Mouse (Mus musculus) right cerebral cortex, postnatal 10 days (tissue): ENCODE measurements around the gene Fabp6.
A peak's percentile ranks its signal among the peaks of the same experiment; 100 is the strongest.

ENCODE experiments used
- DNase-seq, 2 experiments: peaks; one replicate each; pipeline ENCODE4 v3.0.0; 2021; ENCODE audit warnings: low spot score in 2 of 2

The Fabp6 gene

DNA sequence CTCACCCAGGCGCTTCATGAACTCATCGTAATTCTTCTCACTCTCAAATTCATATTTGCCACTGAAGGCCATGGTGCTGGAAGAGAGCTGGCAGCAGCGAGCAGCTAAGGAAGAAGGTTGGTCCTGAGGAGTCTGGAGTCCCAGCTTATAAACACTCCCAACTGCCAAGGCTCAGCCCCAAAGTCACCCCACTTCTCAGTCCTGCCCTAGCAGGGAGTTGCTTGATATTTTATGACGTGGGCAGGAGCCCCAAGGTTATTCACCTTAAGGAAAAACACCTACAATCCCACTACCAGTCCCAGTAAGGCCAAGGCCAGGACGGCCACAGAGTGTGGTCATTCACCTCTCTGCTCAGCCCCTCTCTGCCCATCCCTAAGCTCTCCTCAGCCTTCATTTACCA is at the start of gene Fabp6:
Fabp6 (minus strand) TSS at position 101 of the 400 bp plus-strand sequence.
- DNase-seq: no peak

DNA sequence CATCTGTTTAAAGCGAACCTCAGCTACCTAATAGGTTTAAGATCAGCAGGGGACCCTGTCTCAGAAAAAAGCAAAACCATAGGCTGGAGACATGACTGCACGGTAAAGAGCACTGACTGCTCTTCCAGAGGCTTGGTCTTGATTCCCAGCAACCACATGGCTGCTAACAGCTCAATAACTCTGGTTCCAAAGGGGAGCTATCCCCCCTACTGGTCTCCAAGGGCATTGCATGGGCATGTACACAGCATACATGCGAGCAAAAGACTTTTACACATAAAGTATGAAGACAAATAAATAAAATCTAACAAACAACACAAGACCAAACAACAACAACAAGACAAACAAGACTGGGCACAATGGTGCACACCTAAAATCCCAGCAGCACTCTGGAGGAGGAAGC is 43.9 kb upstream of the Fabp6 start:
- DNase-seq: no peak

DNA sequence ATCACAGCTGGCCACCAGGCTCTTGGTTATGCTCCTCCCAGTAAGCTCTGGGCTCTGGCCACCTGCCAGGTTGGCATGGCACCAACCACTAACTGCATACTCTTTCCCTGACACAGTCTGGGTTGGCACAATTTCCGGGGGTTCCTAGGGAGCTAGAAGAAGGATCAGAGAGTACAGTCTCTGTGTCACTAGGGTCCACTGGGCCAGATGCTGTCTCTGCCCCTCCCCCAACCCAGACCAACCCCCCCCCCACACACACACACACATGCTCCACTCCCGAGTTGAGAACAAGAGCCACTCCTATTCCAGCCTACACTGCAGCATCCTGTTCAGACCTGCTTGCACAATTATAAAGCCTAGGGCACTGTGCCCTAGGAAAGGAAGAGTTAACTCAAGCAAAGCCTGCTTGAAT is 41.8 kb upstream of the Fabp6 start:
- DNase-seq: peak; percentile 92 to 93

DNA sequence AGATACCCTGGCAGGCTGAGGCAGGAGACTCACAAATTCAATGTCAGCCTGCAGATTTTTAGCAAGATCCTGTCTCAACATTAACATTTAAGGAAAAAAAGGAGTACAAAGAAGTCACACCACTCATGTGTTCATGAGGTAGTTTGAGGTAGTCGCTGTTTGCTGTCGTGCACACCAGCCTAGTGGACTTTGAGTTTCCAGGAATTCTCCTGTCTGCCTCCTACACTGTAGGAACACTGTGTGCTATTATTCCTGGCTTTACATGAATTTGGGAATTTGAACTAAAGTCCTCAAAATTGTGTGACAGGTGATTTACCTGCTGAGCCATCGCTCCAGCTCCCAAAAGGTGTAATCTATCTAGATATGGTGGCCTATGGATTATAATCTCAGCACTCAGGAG is 37.1 kb upstream of the Fabp6 start:
- DNase-seq: no peak

DNA sequence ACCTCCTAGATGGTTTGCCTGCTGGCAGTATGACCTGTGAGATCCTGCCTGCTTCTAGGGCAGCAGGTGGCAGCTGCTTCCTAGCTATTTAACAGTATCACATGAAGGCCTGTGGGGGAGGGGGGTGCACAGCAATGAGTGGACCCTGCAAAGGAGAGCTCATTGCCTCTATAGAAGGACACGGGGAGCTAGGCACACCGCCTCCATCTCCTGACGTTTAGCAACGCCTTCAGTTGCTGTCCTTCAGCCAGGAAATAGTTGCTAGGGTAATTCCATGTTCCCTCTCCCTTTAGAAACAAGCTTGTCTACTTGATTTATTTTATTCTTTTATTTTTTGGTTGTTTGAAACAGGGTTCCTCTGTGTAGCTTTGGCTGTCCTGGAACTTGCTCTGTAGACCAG is 35.4 kb upstream of the Fabp6 start:
- DNase-seq: peak; percentile 42 to 59

DNA sequence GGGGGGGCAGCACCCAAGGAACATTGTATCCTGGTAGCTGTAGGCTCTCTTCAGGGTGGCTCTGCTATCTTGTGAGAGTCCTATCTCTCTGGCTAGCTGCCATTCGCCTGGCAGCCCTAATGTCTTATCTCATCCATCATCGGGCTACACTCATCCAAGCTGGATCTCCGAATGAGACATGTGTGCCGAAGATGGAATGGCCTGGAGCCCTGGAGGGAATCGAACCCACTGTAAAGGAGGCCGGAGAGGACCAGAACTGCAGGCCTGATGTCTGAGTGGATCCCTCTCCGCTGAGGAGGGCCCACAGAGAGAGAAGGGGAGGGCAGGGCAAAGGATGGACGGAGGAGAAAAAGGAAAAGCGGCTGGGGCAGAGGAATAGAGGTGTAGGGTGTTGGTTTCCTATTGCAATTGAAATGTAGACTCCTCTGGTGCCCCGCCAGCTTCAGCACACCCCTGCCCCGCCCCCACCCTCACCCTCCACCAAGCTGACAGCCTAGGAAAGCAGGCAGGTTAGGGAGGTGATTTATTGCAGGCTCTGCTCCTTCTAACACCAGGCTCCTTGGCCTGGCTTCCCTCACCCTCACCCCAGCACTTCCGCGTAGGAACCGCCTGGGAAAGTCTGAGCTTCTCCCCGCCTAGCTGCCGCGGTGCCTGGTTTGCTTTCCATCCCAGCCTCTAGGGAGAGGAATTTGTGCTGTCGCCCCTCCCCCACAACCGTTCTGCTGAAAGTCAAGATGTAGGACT is 32.5 kb upstream of the Fabp6 start:
- DNase-seq: peak; percentile 83 to 84

DNA sequence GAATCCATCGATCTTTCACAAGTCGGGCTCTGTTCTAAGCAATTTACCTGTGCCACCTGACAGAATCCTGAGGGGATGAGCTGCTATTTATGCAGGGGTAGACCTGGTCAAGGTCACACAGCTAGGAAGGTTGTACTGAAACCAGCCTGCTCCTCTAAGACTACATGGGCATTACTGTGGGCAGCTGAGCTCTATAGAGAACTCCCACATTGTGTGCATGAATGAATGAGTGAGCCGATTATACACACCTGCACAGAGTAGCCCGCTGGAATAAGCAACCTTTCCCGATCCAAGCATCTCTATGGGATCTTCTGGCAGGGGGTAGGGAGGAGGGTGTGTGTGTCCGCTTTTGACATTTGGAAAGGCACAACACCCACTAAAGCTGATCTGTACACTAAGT is 31.8 kb upstream of the Fabp6 start:
- DNase-seq: no peak

DNA sequence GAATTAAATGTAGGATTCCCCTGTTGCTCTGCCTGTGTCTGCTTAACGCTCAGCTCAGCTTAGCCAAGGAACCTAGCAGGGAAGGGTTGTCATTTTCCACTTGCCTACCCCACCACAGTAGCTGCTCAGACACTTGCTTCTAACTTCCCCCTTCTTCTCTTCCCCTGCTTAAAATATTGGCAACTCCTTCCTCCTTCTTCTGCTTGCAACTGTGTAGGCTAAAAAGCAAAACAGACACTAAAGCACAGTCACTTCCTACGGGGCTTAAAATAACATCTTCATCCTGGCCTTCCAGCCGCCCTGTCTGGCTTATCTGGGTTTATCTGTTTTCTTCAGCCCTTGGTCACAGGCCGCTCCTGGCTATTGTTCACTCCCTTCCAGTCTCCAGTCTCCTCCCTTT is 31.2 kb upstream of the Fabp6 start:
- peak in 1 of 2 experiments; percentile 27 for DNase-seq

DNA sequence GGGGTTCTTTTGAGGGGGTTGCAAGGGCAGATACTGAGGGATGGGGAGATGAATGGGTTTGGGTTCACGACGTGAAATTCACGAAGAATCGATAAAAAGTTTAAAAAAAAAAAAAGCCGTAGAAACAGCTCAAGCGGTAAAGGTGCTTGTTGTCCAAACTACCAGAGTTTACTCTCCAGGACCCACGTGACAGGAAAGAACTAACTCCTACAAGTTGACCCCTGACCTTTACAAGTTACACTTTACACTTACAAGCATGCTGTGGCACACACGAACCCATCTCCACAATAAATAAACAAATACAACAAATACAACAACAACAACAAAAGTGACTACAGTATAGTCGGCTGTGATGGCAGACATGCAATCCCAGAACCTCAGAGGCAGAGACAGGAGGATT is 30.3 kb upstream of the Fabp6 start:
- DNase-seq: no peak

DNA sequence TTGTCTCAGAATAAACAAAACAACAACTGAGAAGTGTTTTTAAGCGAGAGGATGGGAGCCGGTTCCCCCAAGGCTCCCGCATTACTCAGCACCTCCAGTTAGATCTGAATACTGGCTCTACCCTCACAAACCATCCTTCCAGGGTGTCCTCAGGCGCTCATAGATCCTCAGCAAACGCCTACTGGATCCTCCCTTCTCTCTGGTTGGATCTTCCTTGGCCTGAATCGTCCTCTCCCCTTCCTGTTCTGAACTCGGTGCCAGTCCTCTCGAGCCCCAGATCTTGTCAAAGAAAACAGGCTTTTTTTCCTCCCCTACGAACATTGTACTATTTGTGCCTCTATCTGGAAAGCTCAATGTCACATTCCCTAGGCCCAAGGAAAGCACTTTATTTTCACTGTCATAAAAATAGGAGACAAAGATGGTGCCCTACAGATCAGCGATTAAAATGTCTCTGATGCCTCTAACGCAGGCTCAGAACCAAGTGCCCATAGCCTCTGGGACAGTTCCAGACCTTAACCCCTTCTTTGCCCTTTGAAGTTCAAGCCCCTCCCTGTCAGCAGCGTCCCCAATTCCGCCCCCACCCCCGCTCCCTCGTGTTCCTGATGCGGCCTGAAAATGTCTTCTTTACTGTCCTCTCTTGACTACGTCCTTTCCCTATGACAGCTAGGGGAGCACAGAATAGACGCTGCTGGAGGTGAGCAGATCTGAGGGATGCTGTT is 25.7 kb upstream of the Fabp6 start:
- peak in 1 of 2 experiments; percentile 31 for DNase-seq

DNA sequence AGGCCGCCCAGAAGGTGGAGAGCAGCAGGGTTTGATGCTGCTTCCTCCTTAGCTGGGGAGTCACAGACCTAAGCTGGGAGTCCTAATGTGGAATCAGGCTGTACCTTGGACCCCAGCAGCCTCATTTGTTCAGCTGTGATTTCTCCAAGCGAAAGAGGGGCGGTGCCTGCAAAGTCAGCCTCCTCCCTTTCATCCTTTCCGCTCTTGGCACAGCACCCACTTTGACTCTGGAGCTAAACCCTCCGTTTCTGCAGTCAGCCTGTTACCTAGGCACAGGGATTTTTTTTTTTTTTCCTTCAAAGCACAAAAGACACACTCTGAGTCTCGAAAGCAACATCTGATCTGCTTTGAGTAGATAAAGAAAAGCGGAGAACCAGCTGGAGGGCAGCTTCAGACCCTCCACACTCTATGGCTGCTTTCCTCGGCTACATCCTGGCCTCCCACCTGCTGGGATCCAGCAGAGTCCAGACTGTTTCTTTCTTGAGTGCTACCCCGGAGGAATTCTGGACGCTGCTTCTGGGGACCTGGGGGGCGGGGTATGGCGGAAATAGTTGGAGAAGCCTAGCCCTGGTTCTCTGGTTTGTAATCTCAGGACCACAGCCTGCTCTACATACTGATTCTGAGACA is 25.1 kb upstream of the Fabp6 start:
- DNase-seq: peak; percentile 75 to 79

DNA sequence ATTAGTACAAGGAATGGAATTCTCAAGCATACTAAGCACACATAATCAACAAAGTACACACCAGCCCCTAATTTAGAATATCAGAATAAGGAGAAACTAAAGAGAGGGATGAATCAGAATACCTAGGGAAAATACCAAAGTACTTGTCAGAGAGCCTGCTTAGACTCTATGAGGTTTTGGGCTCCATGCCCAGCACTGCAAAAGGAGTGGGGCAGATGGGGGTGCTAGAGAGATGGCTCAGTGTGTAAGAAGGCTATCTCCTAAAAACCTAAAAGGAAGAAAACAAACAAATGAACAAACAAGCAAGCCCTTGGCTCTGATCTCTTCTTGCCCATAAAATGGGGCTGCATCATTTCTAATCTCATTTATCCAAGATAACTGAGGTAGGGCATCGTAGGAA is 23.0 kb upstream of the Fabp6 start:
- DNase-seq: peak; percentile 59 to 63

DNA sequence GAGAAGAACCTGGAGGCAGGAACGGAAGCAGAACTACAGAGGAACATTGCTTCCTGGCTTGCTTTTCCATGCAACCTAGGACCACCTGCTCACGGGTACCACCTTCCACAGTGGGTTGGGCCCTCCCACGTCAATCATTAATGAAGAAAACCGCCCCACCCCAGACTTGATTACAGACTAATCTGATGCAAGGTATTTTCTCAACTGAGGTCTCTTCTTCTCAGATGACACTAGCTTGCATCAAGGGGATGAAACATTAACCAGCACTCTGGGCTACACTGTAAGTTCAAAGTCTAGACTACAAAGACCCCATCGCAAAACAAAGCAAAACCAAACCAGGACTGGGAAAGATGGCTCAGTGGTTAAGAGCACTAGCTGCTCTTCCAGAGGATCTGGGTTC is 20.4 kb upstream of the Fabp6 start:
- no peak for DNase-seq

DNA sequence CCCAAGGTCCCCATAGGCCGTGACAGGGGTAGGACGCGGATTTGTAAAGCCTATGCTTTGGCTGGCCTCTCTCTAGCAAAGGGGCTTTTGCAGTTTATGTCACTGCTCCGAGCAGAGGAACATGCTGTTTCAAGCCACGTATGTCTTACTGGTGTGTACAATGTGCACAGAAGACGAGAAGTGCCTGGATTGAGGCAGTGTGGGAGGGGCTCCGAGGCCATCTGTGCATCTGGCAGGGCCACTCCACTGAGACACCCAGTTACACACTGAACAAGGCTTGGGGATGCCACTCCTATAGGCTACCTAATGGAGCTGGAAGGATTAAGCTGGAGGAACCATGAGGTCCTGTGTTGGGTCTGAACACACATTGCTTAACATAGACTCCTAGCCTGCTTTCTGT is 17.1 kb upstream of the Fabp6 start:
- DNase-seq: no peak

DNA sequence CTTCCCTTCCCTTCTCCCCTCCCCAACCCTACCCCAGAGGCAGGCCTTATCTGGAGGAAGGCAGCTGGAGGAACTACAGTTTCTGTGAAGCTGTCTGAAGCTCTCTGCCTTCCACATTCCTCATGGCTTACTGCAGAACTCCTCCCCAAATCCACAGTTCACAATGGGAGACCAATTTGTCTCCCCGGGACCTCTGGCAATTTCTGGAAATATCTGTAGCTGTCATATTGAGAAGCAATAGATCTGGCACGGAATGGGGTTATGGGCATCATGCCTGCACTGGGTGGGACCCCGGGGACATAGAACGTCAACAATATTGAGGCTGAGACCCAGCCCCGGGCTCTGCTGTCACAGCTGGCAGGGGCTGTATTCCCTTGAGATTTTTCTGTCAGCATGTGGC is 16.6 kb upstream of the Fabp6 start:
- peak in 1 of 2 experiments; percentile 38 for DNase-seq

DNA sequence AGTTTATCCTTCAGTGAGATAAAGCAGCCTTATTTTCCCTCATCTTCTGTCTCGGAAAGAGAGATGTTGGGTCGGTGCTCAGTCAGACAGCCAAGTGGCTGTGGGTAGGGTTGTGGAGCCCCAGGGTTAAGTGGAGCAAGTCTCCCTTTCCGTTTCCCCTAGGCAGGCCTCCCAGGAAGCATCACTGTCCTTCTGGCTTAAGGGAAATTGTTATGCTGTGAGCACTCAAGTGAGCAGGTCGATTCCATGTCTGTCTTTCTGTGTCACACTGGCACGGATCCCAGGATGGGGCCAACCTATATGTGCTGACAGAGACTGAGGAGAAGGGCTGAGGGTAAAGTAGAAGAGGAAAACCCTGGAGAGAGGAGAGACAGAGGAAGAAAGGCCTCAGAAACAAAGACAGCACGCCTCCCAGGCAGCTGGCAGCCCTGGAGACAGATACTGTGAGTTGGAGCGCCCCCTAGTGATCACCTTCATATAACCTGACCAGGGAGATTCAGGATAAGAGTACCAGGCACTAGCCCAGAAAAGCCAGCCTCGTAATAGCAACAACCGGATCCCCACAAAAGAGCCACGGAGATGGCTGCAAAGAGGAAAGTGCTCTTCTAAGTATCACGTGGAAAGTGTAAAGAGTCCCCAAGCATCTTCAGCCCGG is 11.6 kb upstream of the Fabp6 start:
- peak; percentile 83 to 88 for DNase-seq

DNA sequence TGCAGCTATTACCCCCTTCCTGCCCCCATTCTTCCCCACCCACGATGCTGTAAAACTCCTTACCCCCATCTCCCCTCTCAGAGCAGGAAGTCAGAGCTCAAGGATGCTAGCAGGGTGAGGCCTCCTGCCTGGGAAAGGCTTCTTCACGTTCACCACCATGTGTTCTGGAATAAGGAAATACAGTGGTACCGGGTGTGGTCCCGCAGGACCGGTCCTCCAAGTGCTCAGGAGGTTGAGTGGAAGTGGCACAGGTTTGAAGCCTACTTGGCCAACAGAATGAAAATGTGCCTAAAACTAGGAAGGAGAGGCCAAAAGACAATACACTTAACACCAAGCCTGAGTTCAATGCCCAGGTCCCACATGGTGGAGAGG is 9.3 kb upstream of the Fabp6 start:
- no peak for DNase-seq

DNA sequence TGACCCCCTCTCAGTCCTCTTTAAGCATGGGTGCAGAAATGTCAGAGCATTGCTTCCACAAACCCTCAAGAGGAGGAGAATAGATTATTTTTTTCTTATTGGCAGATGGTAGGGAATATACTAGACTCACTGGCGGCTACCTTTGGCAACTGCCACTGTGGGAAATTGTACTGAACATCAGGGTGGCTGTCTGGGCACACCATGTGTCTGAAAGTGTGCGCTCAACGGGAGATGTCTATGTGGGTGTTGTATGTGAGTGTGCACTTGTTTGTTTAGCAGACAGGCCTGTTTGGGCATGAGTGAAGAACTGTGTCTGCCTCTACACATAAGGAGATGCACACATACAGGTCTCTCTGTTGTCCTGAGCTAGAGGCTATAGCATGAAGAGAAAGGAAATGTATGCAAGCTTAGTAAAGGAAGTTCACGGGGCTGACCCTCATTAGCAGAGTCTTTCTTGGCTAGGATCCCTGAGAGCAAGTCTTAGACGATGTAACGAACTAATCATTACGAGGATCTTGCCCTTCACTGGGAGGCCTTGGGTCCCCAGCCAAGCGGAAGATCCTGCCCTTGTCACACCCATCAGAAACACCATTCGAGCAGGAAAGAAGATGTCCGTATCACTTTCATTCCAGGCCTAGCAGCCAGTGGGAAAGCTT is 8.8 kb upstream of the Fabp6 start:
- no peak for DNase-seq

DNA sequence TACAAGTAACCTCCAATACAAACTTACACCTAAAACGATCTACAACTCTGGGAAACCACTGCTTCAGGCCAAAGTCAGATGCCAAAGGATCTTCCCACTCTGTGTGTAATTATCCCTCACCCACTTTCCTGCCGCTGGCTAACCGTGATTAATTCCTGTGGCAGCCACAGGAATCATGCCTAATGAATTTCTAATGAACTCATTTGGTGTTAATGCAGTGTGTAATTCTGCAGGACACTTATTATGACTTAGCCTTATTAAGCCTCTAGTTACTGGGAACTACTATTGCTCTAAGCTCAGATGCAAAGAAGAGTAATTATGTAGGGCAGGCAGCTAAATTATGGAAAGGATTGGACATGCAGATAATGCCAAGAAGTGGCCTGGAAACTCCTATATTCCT is 7.1 kb upstream of the Fabp6 start:
- DNase-seq: no peak

DNA sequence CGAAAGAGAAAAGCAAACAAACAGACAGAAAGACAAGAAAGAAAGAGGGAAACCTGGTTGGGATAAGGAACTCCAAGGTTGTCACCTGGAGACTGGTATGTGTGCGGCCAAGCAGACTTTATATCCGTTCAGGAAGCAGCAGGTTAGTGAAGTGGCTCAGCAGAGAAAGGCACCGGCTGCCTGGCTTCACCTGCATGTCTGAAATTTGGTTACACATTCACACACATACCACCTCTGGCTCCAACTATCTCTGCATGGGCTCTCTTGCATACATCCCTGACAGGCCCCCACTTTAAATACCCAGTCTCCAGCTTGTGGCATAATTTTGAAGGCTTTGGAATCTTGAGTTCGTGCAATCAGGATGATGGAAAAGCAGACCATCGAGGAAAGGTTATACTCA is 4.5 kb upstream of the Fabp6 start:
- no peak for DNase-seq

DNA sequence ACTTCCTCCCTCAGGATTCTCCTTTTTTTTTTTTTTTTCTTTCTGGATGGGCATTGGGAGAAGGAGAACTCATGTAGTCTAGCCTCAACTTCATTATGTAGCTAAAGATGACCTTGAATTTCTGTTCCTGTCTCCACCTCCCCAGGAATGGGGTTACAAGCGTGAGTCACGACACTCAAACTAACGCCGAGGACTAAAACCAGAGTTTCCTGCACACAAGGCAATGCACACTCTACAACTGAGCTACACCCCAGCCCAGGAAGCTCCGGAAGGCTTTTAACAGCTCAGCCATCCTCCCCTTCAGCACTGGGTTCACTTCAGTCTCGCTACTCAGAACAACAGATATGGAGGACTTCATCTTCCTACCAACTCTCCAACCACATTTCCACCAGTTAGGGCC is 3.6 kb upstream of the Fabp6 start:
- no peak for DNase-seq

DNA sequence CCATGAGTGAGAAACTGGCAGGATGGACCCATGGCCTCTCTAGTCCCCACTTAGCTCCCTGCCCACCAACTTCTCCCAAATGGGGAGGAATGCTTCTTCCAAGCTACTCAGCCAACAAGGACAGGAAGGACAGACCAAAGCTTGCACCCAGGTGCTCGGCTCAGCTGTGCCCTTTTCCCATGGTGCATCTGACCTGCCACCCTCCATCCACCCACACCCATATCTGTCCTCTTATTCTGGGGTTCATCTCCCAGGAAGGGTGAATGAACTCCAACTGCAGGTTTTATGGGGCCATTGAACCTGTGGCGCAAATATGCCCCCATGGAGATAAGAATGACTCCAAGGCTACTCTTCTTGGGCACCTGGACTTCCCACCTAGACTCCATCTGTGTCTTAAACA is 2.9 kb upstream of the Fabp6 start:
- DNase-seq: no peak
